Mouse (Mus musculus) limb, embryonic 14.5 days (tissue): ENCODE measurements around the gene Mbd3. TPM values are rescaled to one million over a fixed set of nuclear protein-coding genes. Genes with fewer than 3 reads are reported as not detected.

Source experiments
- ATAC-seq: fragments of 200-750 bp; cut with Nextera tagmentation; 2 replicates; pipeline ENCODE4 v1.8.0; 2017; ENCODE audit warnings: low read depth, moderate number of reproducible peaks, moderate TSS enrichment; ENCODE audit not compliant: low FRiP score
- DNase-seq: peaks from one replicate; pipeline ENCODE4 v3.0.0-alpha.2; 2015; ENCODE audit warnings: low spot score
- H3K27ac ChIP-seq: fragments of 300-500 bp; sonication (generic); replicated peaks from 2 replicates; pipeline ENCODE4 v1.5.1; 2014; ENCODE audit warnings: low read depth, mild to moderate bottlenecking, low read length, moderate library complexity, mixed read lengths
- H3K27me3 ChIP-seq: fragments of 300-500 bp; sonication (generic); 2 replicates; pipeline ENCODE4 v1.6.1; 2014; ENCODE audit warnings: low read length, mixed read lengths; ENCODE audit not compliant: control insufficient read depth, insufficient read depth
- H3K36me3 ChIP-seq: fragments of 300-500 bp; sonication (generic); 2 replicates; pipeline ENCODE4 v1.6.1; 2014; ENCODE audit warnings: mild to moderate bottlenecking, low read length, moderate library complexity, mixed read lengths; ENCODE audit not compliant: control insufficient read depth, insufficient read depth
- H3K4me1 ChIP-seq: fragments of 300-500 bp; sonication (generic); 2 replicates; pipeline ENCODE4 v1.6.1; 2014; ENCODE audit warnings: antibody characterized with exemption, low read length, mixed read lengths; ENCODE audit not compliant: control insufficient read depth, insufficient read depth
- H3K4me2 ChIP-seq: fragments of 300-500 bp; sonication (generic); replicated peaks from 2 replicates; pipeline ENCODE4 v1.6.1; 2014; ENCODE audit warnings: low read depth, mild to moderate bottlenecking, low read length, moderate library complexity; ENCODE audit not compliant: severe bottlenecking
- H3K4me3 ChIP-seq: fragments of 300-500 bp; sonication (generic); replicated peaks from 2 replicates; pipeline ENCODE4 v1.5.1; 2014; ENCODE audit warnings: low read length
- H3K9ac ChIP-seq: fragments of 300-500 bp; sonication (generic); 2 replicates; pipeline ENCODE4 v1.6.1; 2014; ENCODE audit warnings: mild to moderate bottlenecking, low read depth, low read length, moderate library complexity; ENCODE audit not compliant: severe bottlenecking
- H3K9me3 ChIP-seq: fragments of 300-500 bp; sonication (generic); 2 replicates; pipeline ENCODE4 v1.6.1; 2016; ENCODE audit warnings: low read length; ENCODE audit not compliant: control insufficient read depth
- POLR2A ChIP-seq: fragments of 200-500 bp; IDR thresholded peaks from 2 replicates; pipeline ENCODE4 v1.8.0; 2012; ENCODE audit warnings: inconsistent platforms, mild to moderate bottlenecking, moderate library complexity, borderline replicate concordance; ENCODE audit not compliant: insufficient read depth, insufficient read length; ENCODE audit errors: extremely low read depth
- WGBS: fragments of 180-500 bp; shearing (Covaris S2); extraction: QIAGEN DNeasy Blood & Tissue Kit; methylation state at CpG from one replicate; pipeline ENCODE4 v1.1.7; 2014; 5-methylcytosine and 5-hydroxymethylcytosine counted together
- polyA plus RNA-seq, 2 experiments: library from polyadenylated mRNA; depleted of rRNA in 1 of 2; stranded (reverse) in 1 of 2; unstranded in 1 of 2; fragments of >200 nt; fragmentation: Nextera tagmentation in 1 of 2; extraction: Ambion mirVana in 1 of 2; gene quantifications; 2 replicates each; pipeline versions ENCODE4 v1.2.1 to v1.2.3; 2012 to 2014

Gene Mbd3
- polyA plus RNA-seq, 2 experiments = 196 to 267 TPM

DNA sequence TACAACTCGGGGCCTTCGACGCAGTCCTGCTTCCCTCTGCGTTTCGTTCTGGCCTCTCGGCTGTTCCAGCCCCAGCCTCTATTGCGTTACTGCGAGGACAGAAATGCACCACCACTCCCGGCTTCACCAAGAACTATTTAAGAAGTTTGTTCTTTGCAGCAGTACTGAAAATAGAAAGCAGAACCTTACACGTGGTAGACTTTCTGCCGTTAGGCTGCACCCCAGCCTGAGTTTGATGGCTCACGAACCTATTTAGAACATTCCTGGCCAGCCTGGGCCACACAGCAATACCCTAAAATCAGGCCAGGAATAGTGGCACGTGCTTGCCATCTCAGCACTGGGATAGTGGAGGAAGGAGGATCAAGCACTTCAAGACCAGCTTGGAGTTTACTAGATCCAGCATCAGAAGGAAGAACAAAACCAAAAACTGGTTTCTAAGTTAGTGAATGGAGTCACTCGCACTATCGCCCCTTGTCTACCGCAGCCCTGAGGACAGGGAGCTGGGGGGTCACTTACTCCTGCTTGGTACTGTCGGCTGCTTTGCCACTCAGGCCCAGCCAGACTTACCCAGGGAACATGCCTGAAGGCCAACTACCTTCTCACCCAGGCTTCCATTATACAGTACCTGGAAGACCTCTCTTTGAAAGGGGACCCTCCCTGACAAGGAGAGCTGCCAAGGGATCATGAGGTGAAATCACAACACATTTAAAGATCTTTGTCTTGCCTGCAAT, 788 bp upstream of the Mbd3 start:
- 13% methylated on average over 17 of the region's 17 CpGs for WGBS
- Histone ChIP-seq H3K4me1 (peaks cover 19% of the 10 kb centered on the region), H3K4me3 (peak overlapping the region; percentile 83), H3K4me2 (peak overlapping the region; percentile 53), H3K27me3 (no peaks in the 10 kb centered on the region), H3K36me3 (peaks cover 55% of the 10 kb centered on the region), H3K9ac (peak overlapping the region; percentile 40), H3K9me3 (no peaks in the 10 kb centered on the region), H3K27ac (peak overlapping the region; percentile 70)
- ATAC-seq (no peak), DNase-seq (no peak)
- no peak for TF ChIP-seq POLR2A

DNA sequence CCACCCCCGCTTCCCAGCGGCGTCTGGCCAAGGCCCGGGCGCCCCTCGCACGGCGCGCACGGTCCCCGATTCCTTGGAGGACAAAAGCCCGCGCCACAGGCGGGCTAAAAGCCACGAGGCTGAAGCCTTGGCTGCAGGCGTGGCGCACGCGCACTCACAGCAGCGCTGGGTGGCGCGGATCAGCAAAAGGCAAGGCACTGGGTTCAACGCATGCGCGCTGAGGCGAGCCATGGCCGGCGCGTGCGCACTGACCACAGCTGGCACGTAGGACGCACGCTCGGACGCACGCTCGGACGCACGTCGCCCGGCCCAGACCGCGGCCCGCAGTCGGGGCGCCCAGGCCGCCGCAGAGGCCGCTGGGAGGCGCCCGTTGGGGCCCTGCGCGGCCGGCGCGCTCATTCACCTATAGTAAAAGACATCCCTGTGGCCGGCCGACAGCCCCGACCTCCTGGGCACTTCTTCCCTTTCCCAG, 595 bp downstream of the Mbd3 start:
- peak overlapping the region; percentile 93 for H3K9ac ChIP-seq
- DNase-seq (peak; percentile 98), ATAC-seq (peak; percentile 75)
- no peaks in the 10 kb centered on the region for H3K27me3 ChIP-seq
- peaks cover 19% of the 10 kb centered on the region for H3K4me1 ChIP-seq
- H3K27ac ChIP-seq = peak overlapping the region; percentile 98
- peaks cover 66% of the 10 kb centered on the region for H3K36me3 ChIP-seq
- H3K9me3 ChIP-seq = no peaks in the 10 kb centered on the region
- TF ChIP-seq POLR2A = peak; percentile 55; the same call in 1 of the 2 replicates
- H3K4me3 ChIP-seq = peak overlapping the region; percentile 83
- WGBS = under 1% methylated on average over 46 of the region's 59 CpGs
- H3K4me2 ChIP-seq = peak overlapping the region; percentile 77

DNA sequence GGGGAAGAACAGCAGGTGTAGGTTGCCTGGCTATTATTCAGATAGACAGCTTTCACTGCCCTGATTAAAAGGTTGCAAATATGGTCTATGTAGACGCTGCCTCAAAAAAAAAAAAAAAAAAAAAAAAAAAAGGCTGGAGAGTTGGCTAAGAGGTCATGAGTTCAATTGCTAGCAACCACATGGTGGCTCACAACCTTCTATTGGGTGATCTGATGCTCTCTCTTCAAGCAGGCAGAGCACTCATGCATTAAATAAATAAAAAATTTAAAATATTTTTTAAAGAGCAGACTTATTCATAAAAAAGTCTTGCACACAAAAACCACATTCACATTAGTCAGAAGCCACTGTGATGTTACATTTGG, 1.2 kb downstream of the Mbd3 start:
- Histone ChIP-seq H3K36me3 (peaks cover 66% of the 10 kb centered on the region), H3K27me3 (no peaks in the 10 kb centered on the region), H3K9me3 (no peaks in the 10 kb centered on the region), H3K4me3 (peak overlapping the region; percentile 83), H3K4me2 (peak overlapping the region; percentile 77), H3K4me1 (peaks cover 19% of the 10 kb centered on the region), H3K9ac (peak overlapping the region; percentile 93), H3K27ac (peak overlapping the region; percentile 98)
- TF ChIP-seq POLR2A = no peak
- DNase-seq (no peak), ATAC-seq (no peak)
- 0% methylated on average over 1 of the region's 1 CpGs for WGBS

DNA sequence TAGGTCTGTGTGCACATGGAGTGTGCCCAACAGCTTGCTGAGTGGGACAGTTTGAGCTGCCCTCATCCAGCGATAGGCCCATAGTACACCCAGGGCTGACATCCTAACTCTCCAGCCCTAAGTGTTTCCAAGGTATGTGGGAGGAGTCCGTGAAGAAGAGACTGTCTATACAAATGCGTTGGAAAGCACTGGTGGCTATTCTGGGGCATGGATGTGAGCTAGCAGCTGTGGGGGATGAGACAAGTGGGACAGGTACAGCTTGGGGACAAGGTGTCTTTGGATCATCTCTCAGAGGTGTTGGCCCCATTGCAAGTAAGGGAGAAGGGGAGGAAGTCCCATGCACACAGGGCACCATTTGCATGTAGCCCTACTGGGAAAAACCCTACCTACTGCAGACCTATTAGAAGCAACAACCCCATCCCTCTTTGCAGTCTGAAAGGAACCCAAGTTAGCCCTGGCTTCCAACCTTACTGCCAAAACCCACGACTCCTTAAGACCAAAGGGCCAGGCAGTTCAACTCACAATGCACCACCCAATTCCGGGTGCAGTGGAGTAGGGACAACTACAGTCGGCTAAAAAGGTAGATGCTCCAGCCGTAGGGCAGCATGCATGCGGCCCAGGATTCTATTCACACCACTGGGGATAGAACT, 1.7 kb downstream of the Mbd3 start:
- ATAC-seq (no peak), DNase-seq (no peak)
- Histone ChIP-seq H3K4me1 (peaks cover 19% of the 10 kb centered on the region), H3K9me3 (no peaks in the 10 kb centered on the region), H3K27me3 (no peaks in the 10 kb centered on the region), H3K4me2 (peak overlapping the region; percentile 77), H3K9ac (peak overlapping the region; percentile 93), H3K36me3 (peaks cover 66% of the 10 kb centered on the region), H3K4me3 (peak overlapping the region; percentile 83), H3K27ac (no peak overlapping the region)
- TF ChIP-seq POLR2A = no peak
- 58% methylated on average over 8 of the region's 8 CpGs for WGBS

DNA sequence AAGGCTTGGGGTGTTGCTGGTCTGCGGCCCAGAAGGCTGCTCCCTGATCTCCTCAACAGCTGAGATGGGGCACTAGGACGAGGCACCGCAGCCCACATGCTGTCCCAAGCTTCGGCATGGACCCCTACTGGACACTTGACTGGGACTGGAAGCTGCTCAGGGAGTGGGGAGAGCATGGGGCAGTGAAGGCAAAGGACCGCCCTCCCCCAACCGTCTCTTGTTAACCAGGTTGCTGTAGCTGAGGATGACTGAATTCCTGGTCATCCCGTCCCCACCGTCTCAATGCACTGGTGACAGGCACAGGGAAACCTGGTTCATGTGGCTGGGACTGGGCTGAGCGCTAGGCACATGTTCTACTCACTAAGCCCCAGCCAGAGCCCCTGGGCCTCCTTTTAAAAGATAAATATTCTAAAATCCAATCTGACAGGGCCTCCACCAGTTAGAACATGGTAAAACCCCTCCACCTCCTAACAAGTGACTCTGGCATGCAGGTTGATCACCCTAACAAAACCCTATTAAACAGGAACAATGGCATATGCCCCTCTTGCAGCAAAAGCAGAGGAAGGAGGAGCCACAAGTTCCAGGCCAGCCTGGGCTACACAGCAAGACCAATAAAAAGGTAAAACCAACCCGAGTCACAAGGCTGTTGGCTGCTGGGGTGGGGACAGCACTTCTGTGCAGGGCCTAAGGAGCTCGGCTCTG, 2.4 kb downstream of the Mbd3 start:
- no peak for DNase-seq
- TF ChIP-seq POLR2A = no peak
- no peaks in the 10 kb centered on the region for H3K27me3 ChIP-seq
- 87% methylated on average over 11 of the region's 11 CpGs for WGBS
- H3K36me3 ChIP-seq = peaks cover 66% of the 10 kb centered on the region
- H3K9me3 ChIP-seq = no peaks in the 10 kb centered on the region
- peak overlapping the region; percentile 83; the same call in 1 of the 2 replicates for H3K4me3 ChIP-seq
- H3K27ac ChIP-seq = no peak overlapping the region
- H3K4me2 ChIP-seq = peak overlapping the region; percentile 77
- H3K9ac ChIP-seq = 0 out of 2 replicates have a peak overlapping the region, but pooled peaks have one; percentile 93
- peaks cover 19% of the 10 kb centered on the region for H3K4me1 ChIP-seq
- ATAC-seq = no peak
